Mouse (Mus musculus) regulatory T cell (primary cell): ENCODE data around the gene Lrguk.

ENCODE experiments used
- in situ Hi-C: fragments of 300-600 bp; cut with MboI, MseI; formaldehyde crosslinking; loops from one replicate; pipeline ENCODE4 v1.15.1; 2025; ENCODE audit warnings: high pct_unique_total_duplicates

Gene Lrguk

GRCm38 (mm10) chr6:34059741-34060140 is 30.5 kb downstream of the Lrguk start:
- in situ Hi-C loops: no loop called here

DNA sequence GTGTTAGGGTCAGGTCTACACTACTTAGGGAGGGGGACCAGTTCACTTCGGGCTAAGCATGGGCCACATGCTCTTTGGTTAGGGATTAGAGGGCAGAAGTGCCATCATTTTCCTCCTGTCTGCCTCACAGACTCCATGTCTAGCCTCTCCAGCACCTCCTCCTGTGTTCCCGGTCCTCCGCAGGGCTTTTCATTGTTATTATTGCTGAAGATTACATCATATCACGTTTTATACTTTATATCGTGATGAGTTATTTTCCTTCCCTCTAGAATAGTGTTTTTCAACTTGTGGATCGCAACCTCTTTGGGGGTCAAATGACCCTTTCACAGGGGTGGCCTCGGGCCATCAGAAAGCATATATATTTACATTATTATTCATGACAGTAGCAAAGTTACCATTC is 37.5 kb downstream of the Lrguk start:
- in situ Hi-C loops: no loop called here

- in situ Hi-C loops: no loop called here
Observed at GRCm38 (mm10) chr6:34067271-34067670, 38.0 kb downstream of the Lrguk start.

DNA sequence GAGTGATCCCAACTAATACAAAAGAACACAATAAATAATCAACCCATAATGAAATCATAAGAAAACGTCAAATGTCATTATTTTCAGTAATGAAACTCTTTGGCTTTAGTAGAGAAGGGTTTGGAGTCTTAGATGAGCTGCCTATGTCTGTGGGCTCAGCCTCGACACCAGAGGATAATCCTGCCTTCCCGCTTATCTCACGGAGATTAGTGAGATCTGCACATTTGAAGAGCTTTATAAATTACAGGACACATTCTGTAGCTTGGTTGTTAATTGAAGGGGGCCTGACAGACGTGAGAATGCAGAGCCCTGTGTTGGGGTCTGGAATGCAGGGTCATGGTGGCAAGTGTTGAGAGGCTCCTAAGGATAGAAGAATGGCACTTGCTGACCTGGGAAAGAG is 42.7 kb downstream of the Lrguk start:
- in situ Hi-C loops: no loop called here

DNA sequence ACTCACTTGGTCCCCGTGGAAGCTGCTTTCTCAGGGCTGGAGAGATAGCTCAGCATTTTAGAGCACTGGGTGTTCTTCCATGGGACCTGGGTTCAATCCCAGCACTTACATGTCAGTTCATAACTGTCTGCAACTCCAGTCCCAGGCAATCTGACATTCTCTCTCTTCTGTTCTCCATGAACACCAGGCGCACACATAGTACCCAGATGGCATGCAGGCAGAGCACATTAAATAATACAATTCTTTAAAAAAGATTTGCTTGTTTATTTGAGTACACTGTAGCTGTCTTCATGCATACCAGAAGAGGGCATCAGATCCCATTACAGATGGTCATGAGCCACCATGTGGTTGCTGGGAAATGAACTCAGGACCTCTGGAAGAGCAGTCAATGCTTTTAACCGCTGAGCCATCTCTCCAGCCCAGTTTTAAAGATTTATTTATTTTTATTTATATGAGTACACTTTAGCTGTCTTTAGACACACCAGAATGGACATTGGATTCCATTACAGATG is 44.7 kb downstream of the Lrguk start:
- in situ Hi-C loops: no loop called here

DNA sequence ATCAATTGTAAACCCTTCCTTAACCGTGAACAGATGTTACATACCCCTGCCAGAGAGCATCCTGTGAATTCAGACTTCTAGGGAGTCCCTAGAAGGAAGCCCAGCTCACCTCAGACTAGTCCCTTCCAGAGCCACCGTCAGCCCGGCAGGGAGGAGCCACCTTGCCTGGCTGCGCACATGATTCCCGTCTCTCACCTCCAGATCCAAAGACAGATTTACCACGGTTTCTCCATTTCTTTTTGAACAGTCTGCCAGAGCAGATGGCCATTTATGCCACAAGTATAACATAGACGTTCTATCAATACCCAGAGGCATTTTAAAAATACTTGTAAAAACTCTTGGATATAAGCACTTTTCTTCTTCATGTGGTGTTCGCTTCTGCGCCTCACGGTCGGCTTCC is 46.3 kb downstream of the Lrguk start:
- in situ Hi-C loops: no loop called here

DNA sequence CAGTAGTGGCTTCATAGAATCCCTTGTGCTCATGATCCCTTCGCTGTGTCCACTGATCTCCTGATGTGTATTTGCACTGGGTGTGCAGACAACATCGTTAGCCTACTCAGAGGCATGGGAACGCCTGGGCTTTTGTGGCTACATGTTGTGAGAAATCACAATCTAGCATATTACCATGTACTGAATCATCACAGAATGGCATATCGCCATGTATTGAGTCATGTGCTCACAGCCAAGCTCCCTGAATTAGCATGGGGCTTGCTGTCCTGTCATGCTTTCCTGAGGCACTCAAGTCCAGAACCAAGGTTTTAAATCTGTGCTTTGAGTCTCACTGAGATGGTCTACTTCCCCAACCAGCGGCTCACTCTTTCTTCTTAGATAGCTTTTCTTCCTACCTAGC is 54.2 kb downstream of the Lrguk start:
- in situ Hi-C loops: no loop called here

DNA sequence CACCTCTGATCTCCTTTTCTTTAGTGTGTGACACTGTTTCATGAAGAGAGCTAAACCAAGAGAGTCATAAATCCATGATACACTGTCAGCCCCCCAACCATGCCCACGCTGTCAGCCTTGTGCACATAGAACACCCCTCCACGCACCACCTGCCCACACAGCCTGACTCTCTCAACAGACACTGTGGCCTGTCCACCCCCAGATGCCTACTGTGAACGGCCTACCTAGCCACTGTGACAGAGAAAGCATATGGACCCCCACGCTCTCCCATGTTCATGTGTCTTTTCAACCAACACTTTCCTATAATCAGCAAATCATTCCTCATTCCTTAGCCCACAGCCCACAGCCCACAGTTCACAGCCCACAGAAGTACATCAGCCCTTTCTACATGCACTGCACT is 58.5 kb downstream of the Lrguk start:
- in situ Hi-C loops: no loop called here

DNA sequence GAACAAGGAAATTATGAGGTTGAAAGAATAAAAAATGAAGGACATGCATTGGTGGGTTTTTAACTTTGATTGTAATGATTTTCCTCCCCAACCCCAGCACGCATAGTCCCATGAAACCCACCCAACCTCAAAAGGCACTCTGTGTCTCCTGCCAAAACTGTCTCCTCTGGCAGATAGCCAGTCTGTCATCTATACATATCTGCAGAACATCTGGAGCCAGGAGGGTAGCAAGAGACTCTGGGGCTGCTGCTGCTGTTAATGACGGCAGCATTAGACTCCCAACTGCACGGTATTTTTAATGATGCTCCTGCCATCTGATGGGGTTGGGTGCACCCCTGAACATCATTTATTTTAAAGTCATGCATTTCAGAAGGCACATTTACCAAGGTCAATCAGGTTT is 59.7 kb downstream of the Lrguk start:
- in situ Hi-C loops: no loop called here

GRCm38 (mm10) chr6:34091537-34091936 is 62.3 kb downstream of the Lrguk start:
- in situ Hi-C loops: no loop called here

DNA sequence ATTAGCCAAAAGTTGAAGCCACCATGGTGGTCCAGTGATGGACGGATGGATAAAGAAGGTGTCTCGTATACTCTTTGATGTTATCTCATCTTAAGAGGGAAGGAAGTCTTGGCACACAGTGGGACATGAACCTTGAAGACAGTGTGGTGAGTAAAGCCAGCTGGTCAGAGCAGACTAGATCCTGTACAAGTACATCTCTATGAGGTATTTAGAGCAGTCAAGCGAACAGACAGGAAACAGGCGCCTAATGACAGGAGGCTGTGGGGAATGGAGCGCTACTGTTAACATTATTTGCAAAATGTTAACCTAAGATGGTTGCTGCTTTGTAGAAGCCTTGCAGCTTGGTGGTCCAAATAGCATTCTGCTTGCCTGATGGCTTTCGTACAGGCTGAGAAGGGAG is 67.0 kb downstream of the Lrguk start:
- in situ Hi-C loops: no loop called here

DNA sequence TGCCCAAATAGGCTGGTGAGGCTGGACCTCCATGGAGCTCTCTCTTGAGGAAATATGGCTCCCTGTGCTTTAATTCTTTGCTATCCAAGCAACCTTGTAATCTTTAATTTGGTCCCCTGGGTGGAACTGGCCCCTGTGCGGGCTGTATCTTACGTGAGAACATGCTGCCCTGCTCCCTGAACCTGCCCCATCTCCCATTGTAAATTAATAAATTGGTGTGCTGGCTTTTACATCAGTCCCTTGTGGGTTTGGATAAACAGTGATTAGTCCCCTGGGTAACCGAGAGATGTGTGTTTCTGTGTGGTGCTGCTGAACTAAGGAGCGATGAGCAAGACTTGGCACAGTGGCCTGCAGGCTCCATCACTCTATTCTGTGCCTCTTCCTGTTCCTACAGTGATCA is 67.7 kb downstream of the Lrguk start:
- in situ Hi-C loops: no loop called here

DNA sequence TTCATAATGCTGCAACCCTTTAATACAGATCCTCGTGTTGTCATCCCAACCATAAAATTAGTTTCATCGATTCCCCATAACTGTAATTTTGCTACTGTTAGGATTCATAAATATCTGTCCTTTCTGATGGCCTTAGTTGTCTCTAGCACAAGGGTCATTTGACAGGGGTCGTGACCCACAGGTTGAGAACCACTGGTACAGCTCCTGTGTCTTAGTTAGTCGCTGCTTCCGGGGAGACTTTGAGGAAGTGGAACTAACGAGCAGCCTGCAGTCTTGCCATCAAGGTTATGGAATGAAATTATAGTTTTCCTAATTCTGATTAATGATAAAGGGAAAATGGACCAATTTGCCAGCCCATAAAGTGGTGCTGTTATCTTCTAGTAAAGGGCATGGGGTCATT is 70.5 kb downstream of the Lrguk start:
- in situ Hi-C loops: no loop called here

GRCm38 (mm10) chr6:34101531-34102396 is 72.5 kb downstream of the Lrguk start:
- in situ Hi-C loops: no loop called here

DNA sequence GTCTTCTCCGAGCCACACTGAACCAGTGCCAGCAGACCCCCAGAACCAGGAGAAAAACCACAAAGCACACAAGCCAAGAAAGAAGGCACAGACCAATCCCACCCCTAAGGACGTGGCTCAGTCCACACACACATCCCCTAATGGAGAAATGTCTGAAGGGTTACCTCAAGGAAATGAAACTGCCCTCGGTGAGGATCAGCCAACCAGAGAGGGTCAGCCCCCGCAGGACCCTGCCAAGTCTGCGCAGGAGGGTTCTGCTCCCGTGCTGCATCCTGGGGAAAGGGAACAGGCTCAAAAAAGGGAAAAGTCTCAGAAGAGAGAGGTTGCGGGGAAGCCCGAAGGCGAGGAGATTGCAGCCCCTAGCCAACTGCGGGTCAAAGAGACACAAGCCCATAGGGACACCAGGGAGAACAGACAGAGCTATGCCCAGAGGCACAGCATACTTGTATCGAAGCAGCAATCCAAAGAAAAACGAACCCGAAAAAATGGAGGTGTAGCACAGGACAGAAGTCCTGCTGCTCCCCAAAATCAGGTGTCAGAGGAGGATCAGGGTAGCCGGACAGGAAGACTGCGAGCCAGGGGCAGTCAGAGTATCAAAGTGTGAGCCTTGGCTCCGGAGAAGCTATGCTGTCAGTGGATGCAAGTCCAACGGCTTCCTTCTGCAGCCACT is 74.1 kb downstream of the Lrguk start:
- in situ Hi-C loops: no loop called here

DNA sequence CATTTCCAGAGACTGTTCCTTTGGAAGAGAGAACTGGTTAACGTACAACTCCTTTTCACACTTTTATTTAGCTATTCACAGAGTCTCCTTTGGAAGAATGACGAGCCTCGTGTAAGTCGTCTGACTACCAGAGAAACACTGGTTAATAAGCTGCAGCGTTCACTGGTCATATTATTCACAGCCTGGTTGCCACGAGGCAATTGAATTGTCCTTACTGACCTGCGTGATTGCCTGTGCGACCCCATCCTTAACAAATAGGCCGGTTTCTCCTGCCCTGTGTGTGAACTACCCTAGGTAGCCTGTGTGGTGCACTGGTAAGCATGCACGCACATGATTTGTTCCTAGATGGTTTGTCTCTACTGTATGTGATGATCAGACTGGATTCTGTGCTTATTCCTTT is 81.3 kb downstream of the Lrguk start:
- in situ Hi-C loops: no loop called here

DNA sequence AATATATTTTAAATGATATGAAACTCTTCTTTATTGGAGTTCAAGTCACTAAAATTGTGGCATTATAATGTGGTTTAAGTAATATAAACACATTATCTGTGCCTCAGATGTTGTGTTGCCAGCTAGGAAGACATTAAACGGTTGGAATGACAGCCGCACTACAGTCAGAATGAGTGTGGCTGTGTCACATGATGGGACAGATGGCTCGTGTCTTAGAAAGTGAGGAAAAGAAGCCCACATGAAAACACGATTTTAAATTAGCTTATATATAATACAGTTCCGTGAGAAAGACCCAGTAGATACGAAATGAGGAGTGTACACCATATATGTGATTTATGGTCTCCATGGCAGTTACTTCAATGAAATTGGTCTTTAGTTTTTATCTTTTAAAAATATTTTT is 82.2 kb downstream of the Lrguk start:
- in situ Hi-C loops: no loop called here

GRCm38 (mm10) chr6:34116838-34117478 is 87.7 kb downstream of the Lrguk start:
- in situ Hi-C loops: no loop called here

GRCm38 (mm10) chr6:34124401-34124800 is 95.2 kb downstream of the Lrguk start:
- in situ Hi-C loops: no loop called here

DNA sequence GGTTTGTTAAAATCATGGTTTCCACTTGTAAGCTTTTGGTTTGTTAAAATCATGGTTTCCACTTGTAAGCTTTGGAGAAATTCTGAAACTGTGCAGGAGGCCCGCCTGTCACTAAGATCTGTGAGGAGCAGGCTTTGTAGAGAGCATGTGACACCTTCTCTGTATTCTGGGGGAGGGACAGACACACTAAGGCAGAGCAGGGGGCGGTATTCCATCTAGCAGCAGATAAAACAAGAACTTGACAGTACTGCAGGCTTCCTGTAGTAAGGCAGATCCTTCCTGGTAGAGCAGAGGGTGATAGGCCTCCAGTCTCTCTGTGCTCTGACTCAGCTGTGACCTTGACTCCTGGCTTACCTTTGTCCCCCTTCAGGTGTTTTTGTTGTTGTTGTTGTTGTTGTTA is 100.0 kb downstream of the Lrguk start:
- in situ Hi-C loops: no loop called here

- in situ Hi-C loops: no loop called here
Observed at GRCm38 (mm10) chr6:34132391-34132790, 103.1 kb downstream of the Lrguk start.

DNA sequence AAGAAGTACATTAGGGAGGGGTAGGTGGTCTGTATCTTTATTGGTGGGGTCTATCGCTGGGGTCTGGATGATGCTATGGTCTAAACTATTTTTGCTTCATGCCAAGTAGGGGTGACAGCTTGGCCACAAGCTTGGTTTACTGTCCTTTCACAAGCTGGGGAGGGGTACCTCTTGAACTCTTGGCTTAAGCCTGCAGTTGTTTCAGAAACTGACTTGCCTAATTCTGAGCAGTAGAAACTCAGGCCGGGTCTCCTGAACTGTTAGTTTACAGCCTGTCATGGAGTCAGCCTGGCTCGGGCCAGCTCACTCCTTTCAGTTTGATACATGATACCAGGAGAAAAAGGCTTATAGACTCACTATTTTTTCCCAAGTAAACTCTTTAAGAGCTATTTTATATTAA is 109.1 kb downstream of the Lrguk start:
- in situ Hi-C loops: no loop called here

GRCm38 (mm10) chr6:34142931-34143330 is 113.7 kb downstream of the Lrguk start:
- in situ Hi-C loops: no loop called here
